ENCODE assay signal across 27 mouse cellular contexts in the genomic region with DNA sequence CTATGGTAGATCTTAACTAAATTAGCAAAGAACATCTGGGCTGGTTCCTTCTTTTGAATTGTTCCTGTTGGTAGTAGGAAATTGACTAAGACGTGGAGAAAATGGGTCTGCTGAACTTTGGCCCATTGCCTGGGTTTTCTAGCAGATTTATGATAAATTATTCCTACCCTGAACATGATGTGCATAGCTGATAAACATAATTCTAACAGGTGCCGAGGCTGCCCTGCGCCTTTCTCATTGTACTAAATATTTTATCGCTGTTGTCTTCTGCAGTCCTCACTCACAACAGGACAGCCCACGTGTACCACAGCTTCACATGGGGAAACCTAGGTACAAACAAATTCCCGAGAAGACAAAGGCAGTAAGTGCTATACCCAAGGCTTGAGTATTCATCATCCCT.
DNase-seq lines count a peak whose midpoint lies in the region; ATAC-seq and TF ChIP-seq lines count a peak whose summit lies in the region.
"Had no signal": no experiment of that assay in that cellular context is flagged by ENCODE, and none has a peak within 500 bp of the region (broad histone marks: within the 10 kb centered on the region; RNA-seq: fewer than 3 reads in every experiment).

No protein-coding gene starts in this region.

- H3K4me3 ChIP-seq in forebrain, embryonic 12.5 days (replicated peaks), result no peak overlapping the region
- H3K4me3 ChIP-seq in forebrain, embryonic 11.5 days (ENCODE audit: low read depth, low read length), result no peak overlapping the region
- H3K4me3 ChIP-seq in hindbrain, embryonic 12.5 days, result no peak overlapping the region
- H3K4me3 ChIP-seq in hindbrain, embryonic 10.5 days, result no peak overlapping the region
- no peak overlapping the region for H3K4me3 ChIP-seq in midbrain, embryonic 13.5 days (replicated peaks)
- H3K4me3 ChIP-seq in lung, adult 2 months (replicated peaks; ENCODE audit: extremely low read depth, low read depth, low read length), result no peak overlapping the region
- H3K4me3 ChIP-seq: gastrocnemius, adult 2 months; heart, embryonic 13.5 days; intestine, embryonic 15.5 days; limb, embryonic 10.5 days; limb, embryonic 15.5 days; liver, embryonic 13.5 days; stomach, embryonic 15.5 days had no signal

- no peak for DNase-seq in forebrain, embryonic 11.5 days (ENCODE audit: low spot score)
- no peak for DNase-seq in hindbrain, embryonic 10.5 days (ENCODE audit: low spot score)
- DNase-seq in kidney, postnatal 10 days, result no peak
- no peak for DNase-seq in lung, adult 2 months
- DNase-seq: adrenal gland, adult 2 months; adrenal gland, postnatal 36 days; cerebellum, adult 8-10 months; cerebellum, postnatal 36 days; gastrocnemius, adult 2 months; heart, postnatal 10 days; kidney, adult 2 months; layer of hippocampus, postnatal 36 days; liver, embryonic 13.5 days; lung, adult 18-20 months; lung, postnatal 10 days; right cerebral cortex, postnatal 25 days had no signal

- H3K27ac ChIP-seq in forebrain, embryonic 12.5 days, result no peak overlapping the region
- H3K27ac ChIP-seq in forebrain, embryonic 11.5 days (ENCODE audit: low read depth, low read length), result no peak overlapping the region
- H3K27ac ChIP-seq in hindbrain, embryonic 12.5 days, result no peak overlapping the region
- H3K27ac ChIP-seq in hindbrain, embryonic 10.5 days, result no peak overlapping the region
- peak overlapping the region; percentile 68 for H3K27ac ChIP-seq in midbrain, embryonic 13.5 days
- H3K27ac ChIP-seq: gastrocnemius, adult 2 months; heart, embryonic 13.5 days; intestine, embryonic 15.5 days; limb, embryonic 10.5 days; limb, embryonic 15.5 days; liver, embryonic 13.5 days; macrophage; stomach, embryonic 15.5 days had no signal

- TF ChIP-seq POLR2A in lung, adult 2 months (IDR thresholded peaks at IDR 0.05; ENCODE audit: borderline replicate concordance, extremely low read depth, low read depth, low read length), result no peak

- H3K9ac ChIP-seq in forebrain, embryonic 12.5 days, result no peak overlapping the region
- no peak overlapping the region for H3K9ac ChIP-seq in forebrain, embryonic 11.5 days (ENCODE audit: low read length)
- no peak overlapping the region for H3K9ac ChIP-seq in hindbrain, embryonic 12.5 days
- no peak overlapping the region for H3K9ac ChIP-seq in midbrain, embryonic 13.5 days (replicated peaks)
- H3K9ac ChIP-seq: heart, embryonic 13.5 days; intestine, embryonic 15.5 days; limb, embryonic 15.5 days; liver, embryonic 13.5 days; stomach, embryonic 15.5 days had no signal

- H3K27me3 ChIP-seq in forebrain, embryonic 12.5 days, result no peaks in the 10 kb centered on the region
- H3K27me3 ChIP-seq in forebrain, embryonic 11.5 days (ENCODE audit: control insufficient read depth, insufficient read depth, low read length), result no peaks in the 10 kb centered on the region
- no peaks in the 10 kb centered on the region for H3K27me3 ChIP-seq in hindbrain, embryonic 12.5 days
- no peaks in the 10 kb centered on the region for H3K27me3 ChIP-seq in hindbrain, embryonic 10.5 days (ENCODE audit: insufficient read depth, poor library complexity, severe bottlenecking)
- no peaks in the 10 kb centered on the region for H3K27me3 ChIP-seq in midbrain, embryonic 13.5 days
- H3K27me3 ChIP-seq: CH12.LX; heart, embryonic 13.5 days; intestine, embryonic 15.5 days; limb, embryonic 15.5 days; liver, embryonic 13.5 days; stomach, embryonic 15.5 days had no signal

- WGBS in forebrain, embryonic 12.5 days, result 67% methylated on average over 6 of the region's 6 CpGs
- 75% methylated on average over 6 of the region's 6 CpGs for WGBS in forebrain, embryonic 11.5 days
- WGBS in hindbrain, embryonic 12.5 days, result 61% methylated on average over 6 of the region's 6 CpGs
- 74% methylated on average over 6 of the region's 6 CpGs for WGBS in hindbrain, embryonic 10.5 days
- 39% methylated on average over 6 of the region's 6 CpGs for WGBS in midbrain, embryonic 13.5 days
- WGBS in lung, adult 2 months, result 65% methylated on average over 6 of the region's 6 CpGs

- no peaks in the 10 kb centered on the region for H3K36me3 ChIP-seq in forebrain, embryonic 12.5 days (replicated peaks)
- no peaks in the 10 kb centered on the region for H3K36me3 ChIP-seq in forebrain, embryonic 11.5 days (ENCODE audit: control insufficient read depth, insufficient read depth, low read length)
- H3K36me3 ChIP-seq in hindbrain, embryonic 12.5 days, result no peaks in the 10 kb centered on the region
- no peaks in the 10 kb centered on the region for H3K36me3 ChIP-seq in hindbrain, embryonic 10.5 days
- H3K36me3 ChIP-seq in midbrain, embryonic 13.5 days, result no peaks in the 10 kb centered on the region
- H3K36me3 ChIP-seq: heart, embryonic 13.5 days; intestine, embryonic 15.5 days; limb, embryonic 10.5 days; limb, embryonic 15.5 days; liver, embryonic 13.5 days; stomach, embryonic 15.5 days had no signal

- H3K4me2 ChIP-seq in forebrain, embryonic 12.5 days, result no peak overlapping the region
- H3K4me2 ChIP-seq in forebrain, embryonic 11.5 days (ENCODE audit: low read depth, low read length, severe bottlenecking), result no peak overlapping the region
- no peak overlapping the region for H3K4me2 ChIP-seq in hindbrain, embryonic 12.5 days (replicated peaks)
- H3K4me2 ChIP-seq in midbrain, embryonic 13.5 days (replicated peaks), result no peak overlapping the region
- H3K4me2 ChIP-seq: heart, embryonic 13.5 days; intestine, embryonic 15.5 days; limb, embryonic 15.5 days; liver, embryonic 13.5 days; stomach, embryonic 15.5 days had no signal

- no peak for TF ChIP-seq CTCF in lung, adult 2 months (IDR thresholded peaks at IDR 0.05; ENCODE audit: insufficient read depth, low read length)

- 0 out of 2 replicates have a peak, but pooled peaks have one; percentile 37 for ATAC-seq in forebrain, embryonic 12.5 days (ENCODE audit: low FRiP score)
- no peak for ATAC-seq in forebrain, embryonic 11.5 days (replicated peaks; ENCODE audit: low FRiP score)
- ATAC-seq in hindbrain, embryonic 12.5 days (ENCODE audit: low FRiP score), result peak; percentile 24; the same call in 1 of the 2 replicates
- 0 out of 2 replicates have a peak, but pooled peaks have one; percentile 38 for ATAC-seq in midbrain, embryonic 13.5 days
- ATAC-seq: activated CD4-positive, CD25-positive, alpha-beta regulatory T cell, adult 4 months; intestine, embryonic 15.5 days had no signal

- H3K4me1 ChIP-seq in forebrain, embryonic 12.5 days, result peaks cover 13% of the 10 kb centered on the region
- no peaks in the 10 kb centered on the region for H3K4me1 ChIP-seq in forebrain, embryonic 11.5 days (replicated peaks; ENCODE audit: control insufficient read depth, insufficient read depth, low read length)
- H3K4me1 ChIP-seq in hindbrain, embryonic 12.5 days, result peaks cover 9% of the 10 kb centered on the region
- H3K4me1 ChIP-seq in hindbrain, embryonic 10.5 days (replicated peaks), result peaks cover 5% of the 10 kb centered on the region; the same call in 1 of the 2 replicates
- peaks cover 17% of the 10 kb centered on the region for H3K4me1 ChIP-seq in midbrain, embryonic 13.5 days (replicated peaks)
- no peaks in the 10 kb centered on the region for H3K4me1 ChIP-seq in lung, adult 2 months (ENCODE audit: control insufficient read depth, insufficient read depth, low read length)
- H3K4me1 ChIP-seq: heart, embryonic 13.5 days; intestine, embryonic 15.5 days; limb, embryonic 10.5 days; limb, embryonic 15.5 days; liver, embryonic 13.5 days; stomach, embryonic 15.5 days had no signal

- H3K9me3 ChIP-seq in forebrain, embryonic 12.5 days, result no peaks in the 10 kb centered on the region
- no peaks in the 10 kb centered on the region for H3K9me3 ChIP-seq in forebrain, embryonic 11.5 days (ENCODE audit: control insufficient read depth, low read length)
- H3K9me3 ChIP-seq in hindbrain, embryonic 12.5 days (replicated peaks), result no peaks in the 10 kb centered on the region
- no peaks in the 10 kb centered on the region for H3K9me3 ChIP-seq in hindbrain, embryonic 10.5 days
- H3K9me3 ChIP-seq in midbrain, embryonic 13.5 days, result no peaks in the 10 kb centered on the region
- H3K9me3 ChIP-seq: heart, embryonic 13.5 days; intestine, embryonic 15.5 days; limb, embryonic 10.5 days; limb, embryonic 15.5 days; liver, embryonic 13.5 days; stomach, embryonic 15.5 days had no signal
